Mouse (Mus musculus) cerebellum, adult 2 months (tissue): ENCODE data around the gene Fgd5. TPM values are rescaled to one million over a fixed set of nuclear protein-coding genes. Genes with fewer than 3 reads are reported as not detected.

Experiments used
- DNase-seq, 2 experiments: peaks; one replicate each; pipeline ENCODE4 v3.0.0; 2021
- H3K27ac ChIP-seq: fragments of 200-500 bp; 2 replicates; pipeline ENCODE4 v1.5.1; 2012; ENCODE audit warnings: low read length, control low read depth, inconsistent platforms; ENCODE audit not compliant: insufficient read depth
- H3K27me3 ChIP-seq: fragments of 200-500 bp; 2 replicates; pipeline ENCODE4 v1.6.1; 2012; ENCODE audit warnings: inconsistent platforms, mild to moderate bottlenecking, low read length, moderate library complexity; ENCODE audit not compliant: control insufficient read depth, insufficient read depth
- H3K4me1 ChIP-seq: fragments of 200-500 bp; 2 replicates; pipeline ENCODE4 v1.6.1; 2011; ENCODE audit warnings: low read length; ENCODE audit not compliant: control insufficient read depth, insufficient read depth
- H3K4me3 ChIP-seq: fragments of 200-500 bp; replicated peaks from 2 replicates; pipeline ENCODE3; 2011; ENCODE audit warnings: mild to moderate bottlenecking, low read depth, low read length, control low read depth; ENCODE audit not compliant: insufficient read depth
- CTCF ChIP-seq: fragments of 200-500 bp; IDR thresholded peaks from 2 replicates; pipeline ENCODE4 v1.5.1; 2011; ENCODE audit warnings: low read depth, mild to moderate bottlenecking, control low read depth, low read length, moderate library complexity, borderline replicate concordance; ENCODE audit not compliant: insufficient read depth
- POLR2A ChIP-seq: fragments of 200-500 bp; IDR thresholded peaks from 2 replicates; pipeline ENCODE4 v1.6.1; 2011; ENCODE audit warnings: low read length, control low read depth, borderline replicate concordance; ENCODE audit not compliant: insufficient read depth
- WGBS: fragments of 180-500 bp; shearing (Covaris S2); methylation state at CpG from one replicate; pipeline ENCODE4 v1.1.7; 2018; 5-methylcytosine and 5-hydroxymethylcytosine counted together
- polyA plus RNA-seq: library from polyadenylated mRNA; depleted of rRNA; stranded (reverse); fragments of >200 nt; gene quantifications from 2 replicates; pipeline ENCODE4 v1.2.3, GENCODE M21; 2012; rRNA removed

The Fgd5 gene
- polyA plus RNA-seq, 1 experiment: 4.9 TPM

DNA sequence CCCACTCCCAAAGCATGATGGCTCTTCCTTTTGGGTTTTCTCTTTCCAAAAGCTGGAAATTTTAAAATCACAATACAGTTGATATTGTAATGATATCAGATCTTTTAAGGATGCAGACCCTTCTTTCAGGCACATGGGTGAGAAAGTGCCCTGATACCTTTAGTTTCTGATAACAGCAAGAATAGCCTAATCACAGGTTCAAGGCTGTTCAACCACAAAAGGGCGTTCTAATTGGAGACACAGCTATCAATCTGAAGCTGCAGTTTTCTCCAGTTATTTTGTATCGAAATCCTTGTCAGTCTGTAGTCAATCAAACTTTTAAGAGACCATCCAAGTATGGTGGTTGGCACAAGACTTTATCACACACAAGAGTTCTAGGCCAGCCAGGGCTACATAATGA, 115.2 kb downstream of the Fgd5 start:
- no peak overlapping the region for H3K4me3 ChIP-seq
- no peak for TF ChIP-seq POLR2A
- no peak for DNase-seq
- WGBS: 91% methylated on average over 2 of the region's 2 CpGs
- H3K27me3 ChIP-seq: no peaks in the 10 kb centered on the region
- no peak overlapping the region for H3K27ac ChIP-seq
- H3K4me1 ChIP-seq: peaks cover 4% of the 10 kb centered on the region; the same call in 1 of the 2 replicates

DNA sequence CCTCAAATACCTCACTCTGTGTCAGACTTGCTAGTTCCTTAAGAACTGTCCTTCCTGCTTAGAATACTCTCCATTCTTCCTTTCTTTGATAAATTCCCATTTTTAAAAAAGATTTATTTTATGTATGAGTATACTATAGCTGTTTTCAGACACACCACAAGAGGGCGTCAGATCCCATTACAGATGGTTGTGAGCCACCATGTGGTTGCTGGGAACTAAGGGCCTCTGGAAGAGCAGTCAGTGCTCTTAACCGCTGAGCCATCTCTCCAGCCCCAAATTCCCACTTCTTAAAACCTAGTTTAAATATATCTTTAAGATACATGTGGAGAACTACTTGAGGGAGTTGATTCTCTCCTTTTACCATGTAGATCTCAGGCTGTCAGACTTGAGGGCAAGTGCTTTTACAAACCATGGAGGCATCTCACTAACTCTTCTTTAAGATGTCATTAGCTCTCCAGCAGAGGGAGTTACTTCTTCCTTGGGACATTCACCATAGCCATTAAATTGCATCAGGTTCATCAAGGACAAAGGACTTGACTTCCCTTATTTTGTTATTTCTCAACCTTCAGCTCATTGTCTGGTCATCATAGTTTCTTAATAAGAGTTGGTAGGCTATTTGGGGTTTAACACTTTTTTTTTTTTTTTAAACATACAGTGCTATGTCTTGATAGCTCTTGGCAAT, 122.1 kb downstream of the Fgd5 start:
- TF ChIP-seq CTCF (no peak), POLR2A (no peak)
- H3K27me3 ChIP-seq: no peaks in the 10 kb centered on the region
- H3K4me3 ChIP-seq: no peak overlapping the region
- H3K27ac ChIP-seq: no peak overlapping the region
- no peaks in the 10 kb centered on the region for H3K4me1 ChIP-seq
- no peak for DNase-seq
- 76% methylated on average over 2 of the region's 2 CpGs for WGBS

DNA sequence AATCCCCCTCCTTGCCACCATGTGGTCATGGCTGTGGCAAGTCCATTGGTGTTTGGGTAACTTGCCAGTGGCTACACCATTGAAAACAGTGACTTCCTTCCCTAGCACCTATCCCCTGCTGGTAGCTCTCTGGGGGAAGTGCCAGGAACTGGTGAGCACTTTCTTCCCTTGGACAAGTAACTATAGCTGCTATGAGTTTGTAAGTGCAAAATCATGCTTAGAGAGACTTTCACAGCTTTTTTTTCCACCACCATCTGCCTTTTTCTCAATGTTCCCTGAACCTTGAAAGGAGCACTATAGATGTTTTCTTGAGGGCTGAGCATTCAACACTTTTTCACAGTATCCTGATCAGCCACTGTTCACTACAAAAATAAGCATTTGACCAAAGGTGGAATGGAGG, 145.9 kb downstream of the Fgd5 start:
- H3K27ac ChIP-seq: no peak overlapping the region

More for the DNA sequence above, 145.9 kb downstream of the Fgd5 start:
- DNase-seq: peak in 1 of 2 experiments; percentile 24
- Histone ChIP-seq H3K4me1 (0 out of 2 replicates have a peak, but pooled peaks cover 2% of the 10 kb centered on the region), H3K27me3 (no peaks in the 10 kb centered on the region), H3K4me3 (no peak overlapping the region)
- no peak for TF ChIP-seq CTCF
- no peak for TF ChIP-seq POLR2A

Other genes with a start within 250 kb of the Fgd5 start
- gene Grip2, start 151.6 kb upstream of the Fgd5 start, polyA plus RNA-seq: 13.5 and 15.5 TPM in 2 replicates
- gene Ccdc174, start 100.8 kb upstream of the Fgd5 start, polyA plus RNA-seq: 20.7 and 21.4 TPM in 2 replicates
- gene 4930590J08Rik, start 76.1 kb upstream of the Fgd5 start, polyA plus RNA-seq: 3.2 and 3.7 TPM in 2 replicates
- gene Nr2c2, start 112.5 kb downstream of the Fgd5 start, polyA plus RNA-seq: 36.6 and 37.9 TPM in 2 replicates
- gene Mrps25, start 205.2 kb downstream of the Fgd5 start, polyA plus RNA-seq: 55.6 and 59.7 TPM in 2 replicates
- 27.4 and 27.6 TPM in 2 replicates for gene Rbsn, start 236.0 kb downstream of the Fgd5 start, polyA plus RNA-seq